Mouse (Mus musculus): ENCODE measurements around the gene Cacna1e. TPM values are rescaled to one million over a fixed set of nuclear protein-coding genes. Genes with fewer than 3 reads are reported as not detected.

Gene Cacna1e
- polyA plus RNA-seq, 2 experiments = 0.02 to 0.03 TPM

- Histone ChIP-seq H3K36me3 (replicated peaks; ENCODE audit: control insufficient read depth, insufficient read depth, low read depth) (no peaks in the 10 kb centered on the region), H3K27me3 (ENCODE audit: control insufficient read depth, insufficient read depth, low read length) (no peaks in the 10 kb centered on the region), H3K4me2 (ENCODE audit: low read depth) (0 out of 2 replicates have a peak overlapping the region, but pooled peaks have one; percentile 8), H3K9me3 (ENCODE audit: control insufficient read depth, low read length) (no peaks in the 10 kb centered on the region), H3K4me3 (ENCODE audit: insufficient read depth in 1 of 2, low read depth in 2 of 2, low read length in 2 of 2) (no peak overlapping the region), H3K4me1 (replicated peaks; ENCODE audit: control insufficient read depth in 2 of 2, insufficient read depth in 2 of 2, low read length in 1 of 2) (peaks cover under 1 to 5% of the 10 kb centered on the region in 2 experiments; a peak in 2 of 4 replicates), H3K27ac (no peak overlapping the region), H3K9ac (replicated peaks) (no peak overlapping the region)
- ATAC-seq (ENCODE audit: insufficient read depth) = peak; percentile 87
- TF ChIP-seq CTCF (IDR thresholded peaks at IDR 0.05; ENCODE audit: low read depth) (no peak), EP300 (IDR thresholded peaks at IDR 0.05; ENCODE audit: low read depth) (0 out of 2 replicates have a peak, but pooled peaks have one; percentile 38)
- peak in 2 of 3 experiments; percentile 30 for DNase-seq (ENCODE audit: low read depth in 3 of 3, low spot score in 3 of 3)
- 53% methylated on average over 4 of the region's 4 CpGs for WGBS (ENCODE audit: insufficient replicate concordance)
These were observed 171.6 kb downstream of the Cacna1e start for GRCm38 (mm10) chr1:154712747-154713146.

GRCm38 (mm10) chr1:154707584-154708290 is 176.6 kb downstream of the Cacna1e start:
- H3K4me2 ChIP-seq (ENCODE audit: low read depth) = no peak overlapping the region
- TF ChIP-seq EP300 (IDR thresholded peaks at IDR 0.05; ENCODE audit: low read depth) (no peak), CTCF (IDR thresholded peaks at IDR 0.05; ENCODE audit: low read depth) (no peak)
- ATAC-seq (ENCODE audit: insufficient read depth) = peak; percentile 74
- H3K27ac ChIP-seq = no peak overlapping the region
- no peaks in the 10 kb centered on the region for H3K27me3 ChIP-seq (ENCODE audit: control insufficient read depth, insufficient read depth, low read length)
- no peak overlapping the region for H3K9ac ChIP-seq (replicated peaks)
- H3K36me3 ChIP-seq (replicated peaks; ENCODE audit: control insufficient read depth, insufficient read depth, low read depth) = no peaks in the 10 kb centered on the region
- no peaks in the 10 kb centered on the region for H3K9me3 ChIP-seq (ENCODE audit: control insufficient read depth, low read length)
- H3K4me1 ChIP-seq (replicated peaks; ENCODE audit: control insufficient read depth in 2 of 2, insufficient read depth in 2 of 2, low read length in 1 of 2) = peaks cover 4 to 12% of the 10 kb centered on the region in 2 experiments; a peak in 3 of 4 replicates
- no peak overlapping the region for H3K4me3 ChIP-seq (ENCODE audit: insufficient read depth in 1 of 2, low read depth in 2 of 2, low read length in 2 of 2)
- peak in 1 of 3 experiments; percentile 13 for DNase-seq (ENCODE audit: low read depth in 3 of 3, low spot score in 3 of 3)
- WGBS (ENCODE audit: insufficient replicate concordance) = 66% methylated on average over 4 of the region's 4 CpGs

GRCm38 (mm10) chr1:154706974-154707373 is 177.3 kb downstream of the Cacna1e start:
- Histone ChIP-seq H3K4me3 (ENCODE audit: insufficient read depth in 1 of 2, low read depth in 2 of 2, low read length in 2 of 2) (no peak overlapping the region), H3K9ac (replicated peaks) (no peak overlapping the region), H3K4me2 (ENCODE audit: low read depth) (no peak overlapping the region), H3K4me1 (replicated peaks; ENCODE audit: control insufficient read depth in 2 of 2, insufficient read depth in 2 of 2, low read length in 1 of 2) (peaks cover 4 to 10% of the 10 kb centered on the region in 2 experiments; a peak in 3 of 4 replicates), H3K27me3 (ENCODE audit: control insufficient read depth, insufficient read depth, low read length) (no peaks in the 10 kb centered on the region), H3K27ac (no peak overlapping the region), H3K36me3 (replicated peaks; ENCODE audit: control insufficient read depth, insufficient read depth, low read depth) (no peaks in the 10 kb centered on the region), H3K9me3 (ENCODE audit: control insufficient read depth, low read length) (no peaks in the 10 kb centered on the region)
- ATAC-seq (ENCODE audit: insufficient read depth) = no peak
- DNase-seq (ENCODE audit: low read depth in 3 of 3, low spot score in 3 of 3) = no peak
- TF ChIP-seq EP300 (IDR thresholded peaks at IDR 0.05; ENCODE audit: low read depth) (no peak), CTCF (IDR thresholded peaks at IDR 0.05; ENCODE audit: low read depth) (no peak)
- WGBS (ENCODE audit: insufficient replicate concordance) = 70% methylated on average over 8 of the region's 8 CpGs

- DNase-seq (ENCODE audit: low read depth in 3 of 3, low spot score in 3 of 3) (no peak), ATAC-seq (ENCODE audit: insufficient read depth) (no peak)
- Histone ChIP-seq H3K36me3 (replicated peaks; ENCODE audit: control insufficient read depth, insufficient read depth, low read depth) (no peaks in the 10 kb centered on the region), H3K27me3 (ENCODE audit: control insufficient read depth, insufficient read depth, low read length) (no peaks in the 10 kb centered on the region), H3K4me1 (replicated peaks; ENCODE audit: control insufficient read depth in 2 of 2, insufficient read depth in 2 of 2, low read length in 1 of 2) (peaks cover 4 to 8% of the 10 kb centered on the region in 2 experiments; a peak in 2 of 4 replicates), H3K4me3 (ENCODE audit: insufficient read depth in 1 of 2, low read depth in 2 of 2, low read length in 2 of 2) (no peak overlapping the region), H3K27ac (no peak overlapping the region), H3K9ac (replicated peaks) (no peak overlapping the region), H3K4me2 (ENCODE audit: low read depth) (no peak overlapping the region), H3K9me3 (ENCODE audit: control insufficient read depth, low read length) (no peaks in the 10 kb centered on the region)
- TF ChIP-seq EP300 (IDR thresholded peaks at IDR 0.05; ENCODE audit: low read depth) (no peak), CTCF (IDR thresholded peaks at IDR 0.05; ENCODE audit: low read depth) (no peak)
- 61% methylated on average over 7 of the region's 7 CpGs for WGBS (ENCODE audit: insufficient replicate concordance)
These were observed 178.3 kb downstream of the Cacna1e start for GRCm38 (mm10) chr1:154705882-154706565.

Measured in liver, embryonic 14.5 days (tissue).